Mouse (Mus musculus) 3T3-L1 (cell line): ENCODE results near the gene Bcas3.

Experiments used
- DNase-seq: peaks from one replicate; pipeline ENCODE4 v3.0.0-alpha.2; 2015; ENCODE audit warnings: low read depth, low spot score

Gene Bcas3

DNA sequence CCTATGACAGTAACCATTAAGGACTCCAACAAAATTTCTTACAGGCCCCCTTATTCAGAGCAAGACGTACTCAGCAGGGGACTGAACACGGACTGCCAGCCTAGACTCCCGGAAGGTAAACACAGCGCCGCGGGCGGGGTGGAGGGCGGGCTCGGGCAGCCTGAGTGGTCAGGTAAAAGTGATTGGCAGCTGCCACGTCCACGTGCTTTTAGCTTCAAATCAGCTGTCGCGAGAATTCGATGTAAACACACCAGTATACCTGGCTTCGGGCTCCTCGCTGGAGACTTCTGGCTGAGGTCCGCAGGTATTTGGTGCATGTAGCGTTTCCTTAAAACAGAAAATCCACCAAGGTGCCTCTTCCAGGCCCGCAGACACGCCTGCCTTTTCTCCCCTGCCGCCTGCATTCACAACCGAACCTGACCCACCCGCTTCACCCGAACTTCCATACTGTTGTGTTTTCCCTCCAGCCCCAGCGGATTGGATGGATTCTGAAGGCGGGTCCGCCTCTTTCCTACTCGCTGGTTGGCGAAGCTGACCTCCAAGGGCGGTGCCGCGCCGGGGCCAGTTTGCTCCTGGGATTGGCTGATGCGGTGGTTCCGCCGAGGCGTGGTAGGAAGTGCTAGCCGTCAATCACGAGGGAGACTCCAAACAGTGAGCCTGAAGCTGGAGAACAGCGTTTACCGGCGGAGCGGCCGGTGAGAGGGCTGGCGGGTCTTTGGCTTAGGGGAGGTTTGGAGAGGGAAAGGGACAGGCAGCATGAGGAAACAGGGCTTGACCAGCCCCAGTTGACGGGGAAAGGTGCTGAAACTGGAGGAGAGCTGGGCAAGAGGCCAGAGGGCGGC is at the start of gene Bcas3:
Gene Bcas3 (plus strand): TSS at position 629 of the 842 bp plus-strand sequence.
- peak; percentile 99 for DNase-seq

GRCm38 (mm10) chr11:85306577-85307260 is 46.2 kb upstream of the Bcas3 start:
- no peak for DNase-seq

GRCm38 (mm10) chr11:85308799-85309198 is 44.2 kb upstream of the Bcas3 start:
- peak; percentile 52 for DNase-seq

DNA sequence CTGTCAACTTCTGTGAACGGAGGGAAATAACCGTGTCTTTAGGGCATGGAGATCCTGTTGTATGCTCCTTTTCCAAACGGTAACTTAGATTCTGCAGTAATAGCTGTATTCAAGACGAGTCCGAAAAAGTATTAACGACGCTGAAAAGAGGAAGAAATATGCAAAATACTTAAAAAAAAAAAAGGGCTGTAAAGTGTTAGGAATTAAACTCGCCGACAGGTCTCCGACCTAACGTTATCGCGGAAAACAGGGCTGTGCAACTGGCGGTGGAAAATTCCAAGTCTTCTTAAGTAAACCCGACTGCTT is 42.6 kb upstream of the Bcas3 start:
- DNase-seq, result no peak

GRCm38 (mm10) chr11:85310713-85311574 is 42.0 kb upstream of the Bcas3 start, which contains the start of gene Ppm1d:
Gene Ppm1d, plus strand, starts transcription at chr11:85311244.
- peak; percentile 99 for DNase-seq

DNA sequence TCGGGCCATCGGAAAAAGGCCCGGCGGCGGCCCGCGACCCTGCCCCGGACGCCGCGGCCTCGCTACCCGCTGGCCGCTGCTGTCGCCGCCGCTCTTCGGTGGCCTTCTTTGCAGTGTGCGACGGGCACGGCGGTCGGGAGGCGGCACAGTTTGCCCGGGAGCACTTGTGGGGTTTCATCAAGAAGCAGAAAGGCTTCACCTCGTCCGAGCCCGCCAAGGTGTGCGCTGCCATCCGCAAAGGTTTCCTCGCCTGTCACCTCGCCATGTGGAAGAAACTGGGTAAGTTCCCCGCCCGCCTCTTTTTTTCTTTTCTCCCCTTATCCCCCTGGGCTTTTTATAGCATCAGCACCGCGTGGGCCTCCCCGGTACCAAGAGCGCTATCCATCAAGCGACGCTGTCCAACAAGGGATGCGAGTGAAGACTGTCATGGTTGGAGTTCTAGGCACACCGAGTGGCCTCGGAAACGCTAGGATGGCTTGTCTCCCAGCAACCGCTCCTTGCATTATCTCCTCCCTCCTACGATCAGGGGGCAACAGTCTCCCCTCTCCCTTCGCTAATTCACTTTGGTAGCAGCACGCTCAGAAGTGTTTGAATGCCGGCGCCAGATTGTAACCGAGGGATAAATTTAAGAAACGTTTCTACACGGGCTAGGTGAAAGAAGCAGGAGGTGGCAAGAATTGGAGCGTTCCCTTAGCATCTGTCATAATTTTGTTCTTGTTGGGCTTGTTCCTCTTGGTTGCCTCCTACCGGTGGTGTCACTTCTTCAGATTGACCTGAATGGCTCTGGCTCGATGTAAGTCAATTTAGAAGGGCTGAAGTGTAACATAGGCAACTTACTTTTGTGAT is 41.1 kb upstream of the Bcas3 start:
- peak; percentile 85 for DNase-seq

GRCm38 (mm10) chr11:85312818-85313217 is 40.1 kb upstream of the Bcas3 start:
- DNase-seq, result peak; percentile 96

- DNase-seq, result no peak
Measured at GRCm38 (mm10) chr11:85313361-85313760, 39.6 kb upstream of the Bcas3 start.

GRCm38 (mm10) chr11:85323567-85324330 is 29.2 kb upstream of the Bcas3 start:
- no peak for DNase-seq

GRCm38 (mm10) chr11:85328717-85329116 is 24.2 kb upstream of the Bcas3 start:
- DNase-seq, result no peak

- DNase-seq, result no peak
Measured at GRCm38 (mm10) chr11:85329167-85329894, 23.6 kb upstream of the Bcas3 start.

- peak; percentile 62 for DNase-seq
Measured at GRCm38 (mm10) chr11:85334778-85335177, 18.2 kb upstream of the Bcas3 start.

- no peak for DNase-seq
Measured at GRCm38 (mm10) chr11:85339173-85339831, 13.7 kb upstream of the Bcas3 start.

GRCm38 (mm10) chr11:85340070-85340616 is 12.8 kb upstream of the Bcas3 start:
- DNase-seq, result no peak

GRCm38 (mm10) chr11:85353819-85354218 is 852 bp downstream of the Bcas3 start:
- DNase-seq, result no peak

GRCm38 (mm10) chr11:85359641-85360040 is 6.7 kb downstream of the Bcas3 start:
- DNase-seq, result peak; percentile 54

DNA sequence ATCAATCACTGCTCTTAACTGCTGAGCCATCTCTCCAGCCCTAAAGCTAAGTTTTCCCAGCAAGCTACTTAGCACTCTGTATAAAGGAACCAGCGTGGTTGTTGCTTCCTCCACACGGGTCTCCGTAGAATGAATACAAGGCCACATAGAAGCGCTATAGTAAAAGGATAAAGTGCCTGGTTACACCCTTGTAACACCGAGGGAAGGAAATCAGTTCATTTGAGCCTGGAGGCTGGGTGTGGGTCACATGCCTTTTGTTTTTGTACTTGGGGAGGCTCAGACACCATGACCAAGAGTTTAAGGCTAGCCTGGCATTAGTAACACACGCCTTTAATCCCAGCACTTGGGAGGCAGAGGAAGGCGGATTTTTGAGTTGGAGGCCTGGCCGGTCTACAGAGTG is 8.7 kb downstream of the Bcas3 start:
- DNase-seq, result no peak

- no peak for DNase-seq
Measured at GRCm38 (mm10) chr11:85366168-85366567, 13.2 kb downstream of the Bcas3 start.

DNA sequence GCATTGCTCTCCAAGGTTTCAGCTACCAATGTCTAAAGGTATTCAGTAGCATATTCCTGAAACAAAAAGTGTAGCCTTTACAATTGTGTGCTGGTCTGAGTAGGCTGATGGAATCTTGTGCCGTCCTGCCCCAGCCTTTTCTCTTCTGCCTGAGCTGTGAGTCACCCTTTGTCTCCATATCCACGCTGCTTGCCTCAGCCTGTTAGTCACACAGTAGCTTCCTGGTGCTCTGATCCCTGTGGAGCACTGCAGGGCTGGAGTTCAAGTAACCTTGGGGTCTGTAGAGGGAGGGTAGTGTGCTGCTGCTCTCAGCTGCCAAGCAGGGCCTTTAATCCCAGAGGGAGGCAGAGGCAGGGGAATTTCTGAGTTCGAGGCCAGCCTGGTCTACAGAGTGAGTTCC is 14.9 kb downstream of the Bcas3 start:
- peak; percentile 88 for DNase-seq
